Mouse (Mus musculus): ENCODE measurements around the gene Rab7b.

- TF ChIP-seq CTCF (conservative IDR thresholded peaks at IDR 0.05; ENCODE audit: insufficient read depth, insufficient read length, low read depth, low read length) (no peak), POLR2A (IDR thresholded peaks at IDR 0.05; ENCODE audit: low read depth, low read length) (no peak)
These were observed 63.4 kb downstream of the Rab7b start for GRCm38 (mm10) chr1:131751891-131752311.

Data from kidney, adult 2 months (tissue).